Mouse (Mus musculus): Measurements from ENCODE around the gene Ccdc22. TPM values are rescaled to one million over a fixed set of nuclear protein-coding genes. Genes with fewer than 3 reads are reported as not detected.

The Ccdc22 gene
- total and polyA plus RNA-seq, 3 experiments: 23.9 to 32.4 (median 26.0) TPM

DNA sequence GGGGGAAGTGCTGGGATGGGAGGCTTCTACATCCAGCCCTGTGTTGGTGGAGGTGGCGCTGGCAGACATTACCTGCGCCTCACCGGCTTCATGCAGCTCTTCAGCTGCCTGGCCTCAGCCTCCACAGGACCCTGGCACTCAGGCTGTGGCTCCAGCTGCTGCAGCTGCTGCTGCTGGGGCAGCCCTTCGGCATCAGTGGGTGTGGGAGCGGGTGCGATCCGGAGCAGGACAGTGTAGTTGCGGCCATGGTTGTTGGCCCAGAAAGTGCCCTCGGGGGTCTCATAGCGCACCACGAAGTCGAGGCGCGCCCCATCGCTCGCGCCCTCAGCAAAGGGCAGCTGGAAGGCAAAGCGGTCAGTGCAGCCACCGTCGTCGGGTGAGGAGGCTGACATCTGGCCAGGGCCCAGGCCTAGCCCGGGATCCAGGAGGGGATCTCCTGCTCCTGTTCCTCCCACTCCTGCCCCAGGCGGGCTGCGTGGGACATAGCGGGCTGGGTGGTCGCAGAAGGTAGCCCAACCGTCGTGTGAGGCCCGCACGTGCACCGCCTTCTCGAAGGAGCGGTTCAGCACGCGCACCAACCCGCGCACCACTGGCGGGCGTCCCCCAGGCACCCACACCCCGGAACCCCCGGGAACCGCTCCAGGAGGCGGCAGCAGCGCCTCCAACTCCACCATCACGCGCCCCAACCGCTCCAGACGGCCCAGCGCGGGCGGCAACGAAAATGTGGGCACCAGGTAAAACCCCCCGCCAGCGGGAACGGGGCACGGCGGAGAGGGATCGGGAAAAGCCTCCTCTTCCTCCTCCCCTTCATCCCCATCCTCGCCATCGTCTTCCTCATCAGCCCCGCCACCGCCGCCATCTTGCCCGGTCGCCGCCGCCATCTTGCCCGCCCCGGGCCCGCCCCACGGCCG, 31.9 kb downstream of the Ccdc22 start, which contains the start of gene Foxp3:
TSS of gene Foxp3 (plus strand) at position 469 of the 911 bp plus-strand sequence.
- dilution Hi-C loops (cut with MboI; ENCODE audit: extremely low pct_ligation_motif_present, extremely low pct_unique_long_range_greater_than_20kb, low sequenced_read_pairs) (no loop called here), in situ Hi-C loops (cut with MboI; ENCODE audit: low pct_ligation_motif_present, low pct_unique_long_range_greater_than_20kb, low sequenced_read_pairs) (no loop called here)
- Histone ChIP-seq H3K9ac (ENCODE audit: insufficient read depth, low read depth) (peak within 1 kb of the TSS; percentile 92), H3K27ac (ENCODE audit: insufficient read depth, low read depth) (peak within 1 kb of the TSS; percentile 46; the same call in 1 of the 2 replicates), H3K27me3 (replicated peaks) (no peaks in the 10 kb centered on the region), H3K4me2 (ENCODE audit: insufficient read depth, low read depth, poor library complexity, severe bottlenecking) (peak within 1 kb of the TSS; percentile 22; the same call in 1 of the 2 replicates), H3K4me3 (replicated peaks in 1 of 3; ENCODE audit: low read depth in 2 of 3, low read length in 2 of 3, poor library complexity in 1 of 3) (peak within 1 kb of the TSS; percentile 46 to 84 (median 69)), H3K36me3 (replicated peaks in 1 of 2; ENCODE audit: control insufficient read depth in 1 of 2, insufficient read depth in 1 of 2, low read length in 1 of 2) (peaks cover 0 to 2% of the 10 kb centered on the region in 2 experiments), H3K4me1 (ENCODE audit: control insufficient read depth in 1 of 2, insufficient read depth in 2 of 2) (peaks cover 17 to 20% of the 10 kb centered on the region in 2 experiments), H3K79me2 (replicated peaks; ENCODE audit: control insufficient read depth, extremely low read depth, insufficient read depth, poor library complexity, severe bottlenecking) (no peaks in the 10 kb centered on the region), H3K9me3 (replicated peaks; ENCODE audit: low read length) (no peaks in the 10 kb centered on the region)
- no peak for DNase-seq (ENCODE audit: extremely low read depth)
- TF ChIP-seq NRF1 (IDR thresholded peaks at IDR 0.05; ENCODE audit: low read depth, low read length): peak; percentile 65
- TF ChIP-seq MAX (IDR thresholded peaks at IDR 0.05; ENCODE audit: low read length): peak; percentile 65; the same call in 1 of the 2 replicates
- TF ChIP-seq BHLHE40 (IDR thresholded peaks at IDR 0.05; ENCODE audit: low read depth, low read length): peak; percentile 68
- no peak; the same call in 1 of the 2 replicates for TF ChIP-seq TCF12 (IDR thresholded peaks at IDR 0.05; ENCODE audit: low read depth, low read length)
- TF ChIP-seq HCFC1 (IDR thresholded peaks at IDR 0.05; ENCODE audit: low read depth, low read length): no peak

DNA sequence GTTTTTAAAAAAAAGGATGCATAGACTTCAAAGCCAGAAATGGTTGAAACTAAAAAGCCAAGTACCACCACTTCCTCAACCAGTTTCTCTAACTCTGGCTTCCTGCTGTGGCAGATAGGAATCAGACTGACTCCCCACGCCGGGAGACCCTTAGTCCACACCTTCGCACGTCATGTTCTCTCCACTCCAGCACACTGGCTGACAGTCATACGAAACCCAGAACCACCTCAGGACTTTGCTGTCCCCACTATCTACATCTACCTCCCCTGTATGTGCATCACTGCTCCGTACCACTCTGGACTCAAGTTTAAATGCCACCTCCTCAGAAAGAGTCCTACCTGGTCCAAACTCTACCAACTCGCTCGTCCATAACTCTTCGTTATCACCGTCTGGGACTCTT, 32.9 kb downstream of the Ccdc22 start:
- DNase-seq (ENCODE audit: extremely low read depth): no peak
- Histone ChIP-seq H3K4me2 (ENCODE audit: insufficient read depth, low read depth, poor library complexity, severe bottlenecking) (no peak overlapping the region), H3K27me3 (replicated peaks) (no peaks in the 10 kb centered on the region), H3K79me2 (replicated peaks; ENCODE audit: control insufficient read depth, extremely low read depth, insufficient read depth, poor library complexity, severe bottlenecking) (no peaks in the 10 kb centered on the region), H3K4me1 (ENCODE audit: control insufficient read depth in 1 of 2, insufficient read depth in 2 of 2) (peaks cover 17 to 23% of the 10 kb centered on the region in 2 experiments), H3K9me3 (replicated peaks; ENCODE audit: low read length) (no peaks in the 10 kb centered on the region), H3K4me3 (replicated peaks in 1 of 3; ENCODE audit: low read depth in 2 of 3, low read length in 2 of 3, poor library complexity in 1 of 3) (peak overlapping the region in 1 of 3 experiments; percentile 69), H3K36me3 (replicated peaks in 1 of 2; ENCODE audit: control insufficient read depth in 1 of 2, insufficient read depth in 1 of 2, low read length in 1 of 2) (peaks cover 0 to 2% of the 10 kb centered on the region in 2 experiments), H3K27ac (ENCODE audit: insufficient read depth, low read depth) (no peak overlapping the region), H3K9ac (ENCODE audit: insufficient read depth, low read depth) (no peak overlapping the region)
- TF ChIP-seq EP300 (IDR thresholded peaks at IDR 0.05; ENCODE audit: low read length): no peak
- no peak for TF ChIP-seq POLR2A (IDR thresholded peaks at IDR 0.05; ENCODE audit: low read depth, low read length)
- TF ChIP-seq PAX5 (IDR thresholded peaks at IDR 0.05; ENCODE audit: low read length): no peak
- no peak for TF ChIP-seq BHLHE40 (IDR thresholded peaks at IDR 0.05; ENCODE audit: low read depth, low read length)
- no peak for TF ChIP-seq MAZ (IDR thresholded peaks at IDR 0.05; ENCODE audit: low read depth, low read length)
- TF ChIP-seq USF1 (IDR thresholded peaks at IDR 0.05; ENCODE audit: low read depth, low read length): no peak
- TF ChIP-seq UBTF (IDR thresholded peaks at IDR 0.05; ENCODE audit: low read depth, low read length): no peak
- TF ChIP-seq NRF1 (IDR thresholded peaks at IDR 0.05; ENCODE audit: low read depth, low read length): no peak
- TF ChIP-seq MXI1 (IDR thresholded peaks at IDR 0.05; ENCODE audit: low read depth, low read length): no peak
- no peak for TF ChIP-seq TCF12 (IDR thresholded peaks at IDR 0.05; ENCODE audit: low read depth, low read length)
- TF ChIP-seq CHD2 (IDR thresholded peaks at IDR 0.05; ENCODE audit: low read length): no peak
- no peak for TF ChIP-seq IRF4 (IDR thresholded peaks at IDR 0.05; ENCODE audit: low read depth, low read length)
- TF ChIP-seq TBP (conservative IDR thresholded peaks at IDR 0.05; ENCODE audit: low read depth, low read length): no peak
- no peak for TF ChIP-seq ZKSCAN1 (IDR thresholded peaks at IDR 0.05; ENCODE audit: borderline replicate concordance, low read depth, low read length)
- TF ChIP-seq CHD1 (IDR thresholded peaks at IDR 0.05; ENCODE audit: low read depth, low read length): no peak
- TF ChIP-seq ZC3H11A (IDR thresholded peaks at IDR 0.05; ENCODE audit: low read depth, low read length): no peak
- TF ChIP-seq USF2 (conservative IDR thresholded peaks at IDR 0.05; ENCODE audit: low read depth, low read length): no peak
- dilution Hi-C loops (cut with MboI; ENCODE audit: extremely low pct_ligation_motif_present, extremely low pct_unique_long_range_greater_than_20kb, low sequenced_read_pairs): no loop called here
- in situ Hi-C loops (cut with MboI; ENCODE audit: low pct_ligation_motif_present, low pct_unique_long_range_greater_than_20kb, low sequenced_read_pairs): no loop called here
